Mouse (Mus musculus) right cerebral cortex, postnatal 10 days (tissue): ENCODE measurements at regions not wholly inside any gene's neighbourhood (a gene's known extent, or its start where the extent isn't known, plus 50 kb on each side); places are given as distances from the start of the nearest gene placed in this dataset.

Experiments used
- DNase-seq, 2 experiments: peaks; one replicate each; pipeline ENCODE4 v3.0.0; 2021; ENCODE audit warnings: low spot score in 2 of 2

DNA sequence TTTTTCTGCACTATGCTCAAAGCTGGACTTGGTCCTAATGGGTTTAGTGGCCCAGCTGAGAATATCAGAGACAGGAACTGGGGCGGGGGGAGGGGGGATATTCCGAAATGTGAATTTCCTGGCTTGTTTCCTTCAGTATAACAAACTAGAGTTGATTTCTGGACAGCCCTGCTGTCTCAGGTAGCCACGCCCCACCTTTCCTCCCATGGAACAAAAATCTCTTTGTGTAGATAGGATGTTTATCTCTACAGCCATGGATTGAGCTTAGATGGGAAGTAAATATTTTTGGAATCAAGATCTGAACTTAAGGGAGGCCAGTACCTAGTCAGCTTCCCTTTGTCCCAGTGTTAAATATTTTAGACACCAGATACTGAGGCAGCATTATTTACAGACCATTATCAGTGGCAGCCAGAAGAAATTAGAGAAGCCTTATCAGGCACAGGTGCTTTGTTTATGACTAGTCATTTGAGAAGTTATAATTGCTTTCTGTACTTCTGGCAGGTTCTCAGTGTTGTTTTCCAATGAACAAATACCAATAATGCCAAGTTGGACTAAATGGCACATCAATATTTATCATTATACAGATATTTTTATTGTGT is 84.7 kb upstream of the A1bg start:
- DNase-seq = no peak

DNA sequence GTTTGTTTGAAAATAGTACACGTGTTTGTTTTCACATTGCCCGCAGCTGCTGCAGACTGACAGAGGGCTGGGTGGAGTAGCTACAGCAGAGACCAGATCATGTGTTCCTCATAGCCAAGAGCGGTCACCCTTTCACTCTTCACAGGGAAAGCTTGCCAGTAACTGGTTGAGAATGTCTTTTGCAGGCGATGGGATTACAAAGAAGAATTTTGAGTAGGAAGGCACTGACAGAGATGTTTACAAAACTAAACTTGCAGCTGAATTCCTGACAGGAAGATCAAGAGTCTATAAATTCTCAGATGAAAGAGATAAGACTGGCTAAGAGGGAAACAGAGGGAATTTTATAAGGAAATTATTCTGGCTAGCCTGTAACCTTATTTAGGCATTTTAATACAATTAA is 83.8 kb upstream of the A1bg start:
- no peak for DNase-seq

DNA sequence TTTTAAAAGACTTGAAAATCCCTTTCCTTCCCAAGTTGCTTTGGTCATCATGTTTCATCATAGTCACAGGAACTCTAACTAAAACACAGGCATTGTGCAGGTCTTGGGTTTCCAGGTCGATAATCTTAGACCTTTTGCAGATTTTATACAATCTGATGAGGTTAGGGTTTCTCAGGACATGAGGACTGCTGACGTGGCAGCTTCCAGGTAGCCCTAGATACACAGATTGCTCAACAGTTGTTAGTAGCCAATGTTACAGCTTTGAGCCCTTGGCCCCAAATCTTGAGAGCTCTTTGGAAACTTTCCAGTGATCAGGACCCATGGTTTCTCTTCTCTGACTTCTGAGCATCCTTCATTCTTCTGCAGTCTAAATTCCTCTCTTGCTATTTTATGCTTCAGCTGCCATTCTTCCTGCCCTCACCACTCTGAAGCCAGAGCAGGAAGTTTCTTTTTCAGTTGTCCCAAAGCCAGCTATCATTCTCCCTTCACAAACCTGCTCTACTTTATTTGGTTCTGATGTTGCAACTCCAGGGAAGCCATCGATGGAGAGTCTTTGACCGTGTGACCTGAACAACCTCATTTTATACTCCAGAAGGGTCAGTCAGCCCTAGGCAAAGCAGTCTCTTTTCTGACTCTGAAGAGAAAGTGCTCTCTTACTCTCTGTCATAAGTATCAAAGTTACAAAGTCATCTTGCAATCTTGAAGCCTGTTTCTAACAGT is 71.3 kb upstream of the A1bg start:
- no peak for DNase-seq

DNA sequence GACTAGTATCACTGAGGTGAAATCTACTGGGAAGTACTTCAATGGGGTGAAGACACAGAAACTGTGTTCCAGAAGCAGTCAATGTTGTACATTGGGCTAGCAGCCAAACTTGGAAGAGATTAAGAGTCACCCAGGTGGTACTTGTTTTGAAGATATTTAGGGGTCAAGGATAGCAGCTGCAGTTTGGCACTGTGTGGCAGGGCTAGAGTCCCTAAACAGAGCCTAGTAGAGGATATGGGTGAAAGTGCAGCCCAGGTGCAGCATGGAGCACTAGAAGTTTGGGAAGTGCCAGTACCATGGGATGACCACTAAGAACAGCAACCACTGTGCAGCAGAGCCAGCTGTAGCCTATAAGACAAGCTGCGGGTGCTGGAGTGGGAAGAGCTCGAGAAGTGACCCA is 70.6 kb upstream of the A1bg start:
- no peak for DNase-seq

DNA sequence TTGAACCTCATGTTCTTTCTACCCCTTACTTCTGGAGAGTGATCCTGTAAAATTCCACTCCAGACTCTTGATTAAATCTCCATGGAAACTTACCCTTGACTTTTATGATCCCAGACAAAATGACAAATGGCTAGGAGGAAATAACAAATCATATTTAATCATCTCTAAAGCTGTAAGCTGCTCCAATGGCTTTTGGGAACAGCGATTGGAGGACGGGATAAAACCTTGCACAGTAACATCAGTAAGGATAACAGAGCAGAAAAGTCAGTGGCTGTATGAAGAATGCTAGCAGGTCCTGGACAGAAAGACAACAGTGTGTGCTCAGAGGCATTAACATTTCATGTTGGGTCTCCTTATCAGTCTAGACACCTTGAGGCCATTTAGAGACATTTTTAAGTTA is 59.8 kb upstream of the A1bg start:
- DNase-seq = no peak
